Comparison of ENCODE assay signal across 28 mouse cellular contexts in the genomic region with DNA sequence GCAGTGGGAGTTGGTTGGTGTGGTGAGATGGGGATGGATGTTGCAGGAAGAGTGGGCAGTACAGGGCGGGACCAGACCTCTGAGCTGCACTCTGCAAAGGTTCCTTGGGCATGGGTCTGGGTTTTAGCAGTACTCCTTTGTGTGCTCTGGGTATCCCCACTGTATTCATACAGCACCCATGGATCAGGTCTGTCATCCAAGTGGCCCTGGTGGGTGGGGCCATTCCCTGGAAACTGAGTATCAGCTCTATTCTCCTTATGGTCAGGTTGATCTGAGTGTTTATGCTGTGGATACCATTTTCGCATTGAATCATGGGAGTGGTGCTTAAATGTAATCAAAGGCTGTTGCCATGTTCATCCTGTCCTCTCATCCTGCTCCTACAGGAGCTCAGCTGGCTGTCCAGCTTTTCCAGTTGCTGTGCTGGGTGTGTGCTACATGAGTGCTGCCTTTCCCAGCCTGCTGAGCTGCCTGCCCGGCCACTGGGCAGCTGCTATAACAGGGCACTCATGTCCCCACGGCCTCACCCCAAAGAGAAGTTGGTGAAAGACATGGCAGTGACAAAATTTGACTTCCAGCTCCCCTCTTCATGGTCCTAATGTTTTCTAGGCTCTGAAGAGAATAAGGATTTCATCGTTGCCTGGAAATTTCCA. TPM values are rescaled to one million over a fixed set of nuclear protein-coding genes. Genes with fewer than 3 reads are reported as not detected.
DNase-seq lines count a peak whose midpoint lies in the region; ATAC-seq lines count a peak whose summit lies in the region.
"Had no signal": no experiment of that assay in that cellular context is flagged by ENCODE, and none has a peak within 500 bp of the region (broad histone marks: within the 10 kb centered on the region; RNA-seq: fewer than 3 reads in every experiment).

No protein-coding gene starts in this region.

- H3K9ac ChIP-seq in kidney, embryonic 15.5 days: no peak overlapping the region
- no peak overlapping the region for H3K9ac ChIP-seq in neural tube, embryonic 15.5 days (replicated peaks)
- H3K9ac ChIP-seq: embryonic facial prominence, embryonic 12.5 days; embryonic facial prominence, embryonic 15.5 days; forebrain, postnatal 0 days; heart, embryonic 13.5 days; hindbrain, embryonic 13.5 days had no signal

- no peak overlapping the region for H3K4me2 ChIP-seq in kidney, embryonic 15.5 days
- no peak overlapping the region for H3K4me2 ChIP-seq in neural tube, embryonic 15.5 days
- H3K4me2 ChIP-seq: embryonic facial prominence, embryonic 12.5 days; embryonic facial prominence, embryonic 15.5 days; heart, embryonic 13.5 days; hindbrain, embryonic 13.5 days had no signal

- no peak overlapping the region for H3K4me3 ChIP-seq in kidney, embryonic 15.5 days (replicated peaks)
- no peak overlapping the region for H3K4me3 ChIP-seq in neural tube, embryonic 15.5 days (replicated peaks)
- H3K4me3 ChIP-seq: embryonic facial prominence, embryonic 12.5 days; embryonic facial prominence, embryonic 15.5 days; gastrocnemius, adult 2 months; heart, embryonic 13.5 days; hindbrain, embryonic 10.5 days; hindbrain, embryonic 13.5 days had no signal

- no peak for ATAC-seq in kidney, embryonic 15.5 days (replicated peaks; ENCODE audit: low FRiP score)
- ATAC-seq in neural tube, embryonic 15.5 days (ENCODE audit: low FRiP score): no peak
- 0 out of 2 replicates have a peak, but pooled peaks have one; percentile 10 for ATAC-seq in monocyte, adult 5-6 weeks (replicated peaks; ENCODE audit: insufficient number of reproducible peaks, low FRiP score, low TSS enrichment, poor library complexity, severe bottlenecking)
- ATAC-seq: forebrain, embryonic 14.5 days; forebrain, postnatal 0 days; hindbrain, embryonic 16.5 days had no signal

- peaks cover 8% of the 10 kb centered on the region; the same call in 1 of the 2 replicates for H3K36me3 ChIP-seq in kidney, embryonic 15.5 days
- no peaks in the 10 kb centered on the region for H3K36me3 ChIP-seq in neural tube, embryonic 15.5 days
- H3K36me3 ChIP-seq: embryonic facial prominence, embryonic 15.5 days; hindbrain, embryonic 10.5 days; hindbrain, embryonic 13.5 days had no signal

- 90% methylated on average over 5 of the region's 5 CpGs for WGBS in kidney, embryonic 15.5 days
- WGBS in neural tube, embryonic 15.5 days: 87% methylated on average over 5 of the region's 5 CpGs

- H3K27me3 ChIP-seq in kidney, embryonic 15.5 days: no peaks in the 10 kb centered on the region
- H3K27me3 ChIP-seq in neural tube, embryonic 15.5 days (replicated peaks): peaks cover 80% of the 10 kb centered on the region
- H3K27me3 ChIP-seq: CH12.LX; embryonic facial prominence, embryonic 15.5 days had no signal

- DNase-seq in heart, adult 11 months: peak; percentile 73
- no peak for DNase-seq in heart, postnatal 36 days
- DNase-seq in kidney, postnatal 4 days: no peak
- peak; percentile 12 for DNase-seq in neural tube, embryonic 10.5 days (ENCODE audit: extremely low spot score, low spot score)
- no peak for DNase-seq in right cerebral cortex, adult 2 months (ENCODE audit: low spot score in 2 of 2)
- DNase-seq: adrenal gland, adult 8-10 months; adrenal gland, postnatal 25 days; B cell, adult 2 months; cerebellum, adult 11-12 months; cerebellum, adult 8-10 months; cerebellum, postnatal 10 days; cerebellum, postnatal 36 days; forebrain, postnatal 0 days; gastrocnemius, adult 2 months; gastrocnemius, postnatal 14 days; heart, adult 18-20 months; heart, postnatal 14 days had no signal

- intact Hi-C loops in heart, postnatal 36 days (cut with DNase I): loop anchor here (5.0 kb wide), 1 partner anchor 141 kb away; no protein-coding TSS in a partner anchor

- peaks cover 98% of the 10 kb centered on the region for H3K4me1 ChIP-seq in kidney, embryonic 15.5 days
- peaks cover 31% of the 10 kb centered on the region for H3K4me1 ChIP-seq in neural tube, embryonic 15.5 days

- H3K9me3 ChIP-seq in kidney, embryonic 15.5 days (replicated peaks): no peaks in the 10 kb centered on the region
- no peaks in the 10 kb centered on the region for H3K9me3 ChIP-seq in neural tube, embryonic 15.5 days (replicated peaks)
- H3K9me3 ChIP-seq: embryonic facial prominence, embryonic 12.5 days; embryonic facial prominence, embryonic 15.5 days; heart, embryonic 13.5 days; hindbrain, embryonic 10.5 days; hindbrain, embryonic 13.5 days had no signal

- peak overlapping the region; percentile 93 for H3K27ac ChIP-seq in kidney, embryonic 15.5 days
- H3K27ac ChIP-seq in neural tube, embryonic 15.5 days (replicated peaks): no peak overlapping the region
- H3K27ac ChIP-seq: embryonic facial prominence, embryonic 12.5 days; embryonic facial prominence, embryonic 15.5 days; gastrocnemius, adult 2 months; hindbrain, embryonic 10.5 days; hindbrain, embryonic 13.5 days had no signal

RNA-seq across cellular contexts. Expression of a gene that starts 9.2 kb away (rescaled TPM):
- 1 to 10 TPM; 2.5 to 3.7 TPM for total RNA-seq in heart, postnatal 36 days (2021)
- polyA plus RNA-seq in kidney, embryonic 15.5 days (2015; fragmentation: Nextera tagmentation; extraction: Ambion mirVana): 87.7 and 89.1 TPM in 2 replicates
- 18.2 and 19.4 TPM in 2 replicates for polyA plus RNA-seq in neural tube, embryonic 15.5 days (2015; fragmentation: Nextera tagmentation; extraction: Ambion mirVana)
- total RNA-seq in monocyte, adult 5-6 weeks (2017): not detected in 3 replicates
- total RNA-seq: CH12.LX had no signal

Comparison
In these comparisons a context has a peak if more than half of its experiments do, and no peak if none do; other contexts are left out.
1. DNase-seq: peak in heart, adult 11 months (single experiment) and neural tube, embryonic 10.5 days (single experiment); none in heart, postnatal 36 days (0 of 2), kidney, postnatal 4 days (0 of 2) and right cerebral cortex, adult 2 months (0 of 2).